Mouse (Mus musculus) midbrain, embryonic 16.5 days (tissue): ENCODE results near the gene Agap2. TPM values are rescaled to one million over a fixed set of nuclear protein-coding genes. Genes with fewer than 3 reads are reported as not detected.

Source experiments
- ATAC-seq: fragments of 200-750 bp; cut with Nextera tagmentation; 2 replicates; pipeline ENCODE4 v1.8.0; 2017; ENCODE audit warnings: moderate TSS enrichment
- H3K27ac ChIP-seq: fragments of 300-500 bp; sonication (generic); 2 replicates; pipeline ENCODE4 v1.5.1; 2014; ENCODE audit warnings: mild to moderate bottlenecking, low read length, mixed read lengths
- H3K27me3 ChIP-seq: fragments of 300-500 bp; sonication (generic); 2 replicates; pipeline ENCODE4 v1.6.1; 2014; ENCODE audit warnings: low read depth, low read length, mixed read lengths; ENCODE audit not compliant: control insufficient read depth, insufficient read depth
- H3K36me3 ChIP-seq: fragments of 300-500 bp; sonication (generic); 2 replicates; pipeline ENCODE4 v1.6.1; 2014; ENCODE audit warnings: mild to moderate bottlenecking, low read length, moderate library complexity, mixed read lengths; ENCODE audit not compliant: control insufficient read depth, insufficient read depth
- H3K4me1 ChIP-seq: fragments of 300-500 bp; sonication (generic); 2 replicates; pipeline ENCODE4 v1.6.1; 2014; ENCODE audit warnings: mild to moderate bottlenecking, low read length, mixed read lengths; ENCODE audit not compliant: control insufficient read depth, insufficient read depth
- H3K4me2 ChIP-seq: fragments of 300-500 bp; sonication (generic); 2 replicates; pipeline ENCODE4 v1.6.1; 2014; ENCODE audit warnings: mild to moderate bottlenecking, low read length, mixed read lengths
- H3K4me3 ChIP-seq: fragments of 300-500 bp; sonication (generic); 2 replicates; pipeline ENCODE4 v1.5.1; 2014; ENCODE audit warnings: low read depth, mild to moderate bottlenecking, low read length, moderate library complexity, mixed read lengths
- H3K9ac ChIP-seq: fragments of 300-500 bp; sonication (generic); 2 replicates; pipeline ENCODE4 v1.6.1; 2014; ENCODE audit warnings: low read depth, low read length, mixed read lengths
- H3K9me3 ChIP-seq: fragments of 300-500 bp; sonication (generic); replicated peaks from 2 replicates; pipeline ENCODE4 v1.6.1; 2014; ENCODE audit warnings: mild to moderate bottlenecking, low read length, mixed read lengths; ENCODE audit not compliant: control insufficient read depth, poor library complexity, severe bottlenecking
- WGBS: fragments of 180-500 bp; shearing (Covaris S2); extraction: QIAGEN DNeasy Blood & Tissue Kit; methylation state at CpG from one replicate; pipeline ENCODE4 v1.1.7; 2014; 5-methylcytosine and 5-hydroxymethylcytosine counted together
- polyA plus RNA-seq: library from polyadenylated mRNA; unstranded; fragments of >200 nt; fragmentation: Nextera tagmentation; extraction: Ambion mirVana; gene quantifications from 2 replicates; pipeline ENCODE4 v1.2.1, GENCODE M21; 2015

Gene Agap2
- polyA plus RNA-seq, 1 experiment from 2014 or later = 5.1 TPM

DNA sequence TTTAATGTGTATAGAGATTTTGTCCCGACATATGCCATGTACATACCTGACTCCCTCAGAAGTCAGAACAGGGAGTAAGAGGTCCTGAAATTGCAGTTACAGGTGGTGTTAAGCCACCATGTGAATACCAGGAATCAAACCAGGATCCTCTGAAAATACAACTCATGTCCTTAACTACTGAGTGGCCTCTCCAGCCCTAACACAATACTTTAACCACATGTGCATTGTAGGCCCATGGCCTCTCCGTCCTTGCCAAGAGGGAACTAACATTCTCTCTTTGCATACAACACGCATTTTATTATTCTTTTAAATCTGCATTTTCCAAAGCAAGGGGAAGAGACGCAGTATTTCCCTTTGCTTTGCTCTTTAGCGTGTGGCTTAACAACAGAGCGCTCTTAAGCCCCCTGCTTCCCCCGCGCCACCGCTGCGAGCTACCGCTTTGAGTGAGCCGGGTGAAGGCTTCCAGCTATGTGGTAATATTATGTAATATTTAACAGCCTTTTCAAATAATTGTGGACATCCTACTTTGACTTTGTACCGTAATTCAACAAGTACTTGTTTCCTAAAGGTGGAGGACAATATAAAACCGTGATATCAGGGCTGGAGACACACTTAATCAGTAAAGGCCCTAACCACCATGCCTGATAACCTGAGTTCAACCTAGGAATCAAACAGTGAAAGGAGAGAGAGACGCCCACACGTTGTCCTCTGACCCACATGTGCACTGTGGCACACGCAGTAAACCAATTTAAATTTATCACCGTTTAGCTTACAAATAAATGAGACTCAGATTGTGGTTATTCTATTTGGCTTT lies 63.5 kb downstream of the Agap2 start:
- no peaks in the 10 kb centered on the region for H3K36me3 ChIP-seq
- no peak overlapping the region for H3K4me2 ChIP-seq
- H3K9me3 ChIP-seq = no peaks in the 10 kb centered on the region
- ATAC-seq = no peak
- WGBS = 86% methylated on average over 18 of the region's 18 CpGs
- H3K4me3 ChIP-seq = no peak overlapping the region
- H3K4me1 ChIP-seq = no peaks in the 10 kb centered on the region
- no peak overlapping the region for H3K27ac ChIP-seq
- no peaks in the 10 kb centered on the region for H3K27me3 ChIP-seq
- H3K9ac ChIP-seq = no peak overlapping the region

DNA sequence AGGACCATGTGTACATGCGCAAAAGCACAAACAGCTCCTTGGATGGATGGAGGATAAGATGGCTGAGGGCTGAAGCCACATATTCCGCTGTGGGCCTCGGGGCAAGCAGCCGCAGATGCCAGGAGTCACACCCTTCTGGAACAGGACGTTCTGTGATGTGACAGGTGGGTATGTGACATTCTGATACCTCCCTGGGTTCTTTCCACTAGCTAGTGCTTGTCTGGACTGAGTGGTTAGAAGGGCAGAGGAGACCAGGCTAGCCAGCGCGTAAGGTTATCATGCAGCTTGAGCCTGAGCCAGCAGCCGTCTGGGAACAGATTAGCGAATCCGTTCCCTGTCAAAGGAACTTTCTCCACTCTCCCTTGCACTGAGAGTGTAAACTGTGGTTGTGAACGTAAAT lies 65.9 kb downstream of the Agap2 start:
- Histone ChIP-seq H3K9ac (no peak overlapping the region), H3K4me3 (no peak overlapping the region), H3K4me2 (no peak overlapping the region), H3K4me1 (no peaks in the 10 kb centered on the region), H3K27me3 (no peaks in the 10 kb centered on the region), H3K36me3 (no peaks in the 10 kb centered on the region), H3K9me3 (no peaks in the 10 kb centered on the region), H3K27ac (no peak overlapping the region)
- no peak for ATAC-seq
- 86% methylated on average over 11 of the region's 11 CpGs for WGBS

DNA sequence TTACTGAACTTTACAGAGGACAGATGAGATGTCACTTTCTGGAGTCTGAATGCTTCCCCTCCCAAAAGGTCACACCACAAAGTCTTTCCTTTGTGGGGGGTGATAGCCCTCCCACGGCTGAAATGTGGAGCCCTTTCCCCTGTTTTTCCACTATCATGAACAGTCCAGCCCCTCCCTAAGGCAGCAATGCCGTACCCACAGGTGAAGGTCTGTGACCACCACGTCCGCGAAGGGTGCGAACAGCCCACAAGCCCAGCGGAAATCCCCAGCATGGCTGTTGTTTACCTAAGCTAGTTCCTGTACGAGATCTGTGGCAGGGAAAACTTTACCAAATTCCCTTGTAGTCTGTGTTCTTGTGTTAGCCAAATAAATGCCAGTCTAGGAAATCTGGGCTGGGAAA lies 66.4 kb downstream of the Agap2 start:
- WGBS = 83% methylated on average over 8 of the region's 8 CpGs
- no peak for ATAC-seq
- no peaks in the 10 kb centered on the region for H3K9me3 ChIP-seq

More for the DNA sequence above, 66.4 kb downstream of the Agap2 start:
- Histone ChIP-seq H3K4me2 (no peak overlapping the region), H3K36me3 (no peaks in the 10 kb centered on the region), H3K4me3 (no peak overlapping the region), H3K27me3 (no peaks in the 10 kb centered on the region), H3K4me1 (no peaks in the 10 kb centered on the region), H3K27ac (no peak overlapping the region), H3K9ac (no peak overlapping the region)

Other genes starting within 250 kb of the Agap2 start
- 13.4 and 15.6 TPM in 2 replicates for gene Atp23, start 173.9 kb upstream of the Agap2 start, polyA plus RNA-seq
- gene Ctdsp2, start 96.6 kb upstream of the Agap2 start, polyA plus RNA-seq = 12.0 and 13.5 TPM in 2 replicates
- 1.7 and 2.8 TPM in 2 replicates for gene Avil, start 74.6 kb upstream of the Agap2 start, polyA plus RNA-seq
- gene Tsfm, start 44.4 kb upstream of the Agap2 start, polyA plus RNA-seq = 61.4 and 67.7 TPM in 2 replicates
- 20.1 TPM in 2 replicates for gene Mettl1, start 33.9 kb upstream of the Agap2 start, polyA plus RNA-seq
- gene Eef1akmt3, start 33.8 kb upstream of the Agap2 start, polyA plus RNA-seq = 0.21 and 0.22 TPM in 2 replicates
- 0.08 and 0.14 TPM in 2 replicates for gene Cyp27b1, start 27.0 kb upstream of the Agap2 start, polyA plus RNA-seq
- gene March9, start 15.1 kb upstream of the Agap2 start, polyA plus RNA-seq = 5.6 and 6.3 TPM in 2 replicates
- 646 and 776 TPM in 2 replicates for gene Cdk4, start 11.8 kb upstream of the Agap2 start, polyA plus RNA-seq
- gene Tspan31, start 5.0 kb upstream of the Agap2 start, polyA plus RNA-seq = 105 and 110 TPM in 2 replicates
- 132 and 138 TPM in 2 replicates for gene Os9, start 45.8 kb downstream of the Agap2 start, polyA plus RNA-seq
- 60.7 and 71.7 TPM in 2 replicates for gene B4galnt1, start 89.9 kb downstream of the Agap2 start, polyA plus RNA-seq
- gene Slc26a10, start 105.4 kb downstream of the Agap2 start, polyA plus RNA-seq = 1.1 and 1.2 TPM in 2 replicates
- gene Arhgef25, start 114.8 kb downstream of the Agap2 start, polyA plus RNA-seq = 19.6 and 20.2 TPM in 2 replicates
- 254 and 255 TPM in 2 replicates for gene Dtx3, start 120.4 kb downstream of the Agap2 start, polyA plus RNA-seq
- 16.9 and 18.4 TPM in 2 replicates for gene Pip4k2c, start 136.3 kb downstream of the Agap2 start, polyA plus RNA-seq
- gene Kif5a, start 188.1 kb downstream of the Agap2 start, polyA plus RNA-seq = 113 and 120 TPM in 2 replicates
- gene Dctn2, start 191.1 kb downstream of the Agap2 start, polyA plus RNA-seq = 332 and 345 TPM in 2 replicates
- gene Mbd6, start 213.7 kb downstream of the Agap2 start, polyA plus RNA-seq = 12.6 and 15.3 TPM in 2 replicates
- gene Mars, start 236.5 kb downstream of the Agap2 start, polyA plus RNA-seq = 123 and 128 TPM in 2 replicates
- 0.46 and 0.75 TPM in 2 replicates for gene Arhgap9, start 246.7 kb downstream of the Agap2 start, polyA plus RNA-seq